Mouse (Mus musculus): ENCODE measurements around the gene Rhobtb1.

DNA sequence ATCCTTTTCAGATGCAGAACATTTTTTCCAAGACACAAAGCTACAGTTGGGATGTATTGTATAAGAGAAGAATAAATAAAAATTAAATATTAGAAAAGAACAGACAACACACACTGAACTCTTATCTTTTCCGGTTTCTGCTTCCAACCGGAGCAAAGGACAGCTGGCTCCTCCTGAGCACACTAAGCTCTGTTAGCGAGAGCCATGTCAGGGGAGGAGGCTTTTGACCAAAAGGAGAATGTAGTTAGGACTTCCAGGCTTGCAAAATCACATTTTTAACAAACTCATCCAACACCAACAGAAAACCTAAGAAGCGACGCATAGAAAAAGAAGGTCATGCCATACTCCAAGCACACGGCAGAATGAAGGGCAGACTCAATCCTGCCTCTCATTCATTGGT is 54.8 kb downstream of the Rhobtb1 start:
- no peak for TF ChIP-seq CTCF (IDR thresholded peaks at IDR 0.05; ENCODE audit: low read depth)
- no peak for TF ChIP-seq EP300 (IDR thresholded peaks at IDR 0.05; ENCODE audit: low read depth)
